Mouse (Mus musculus) kidney, postnatal 14 days (tissue): Measurements from ENCODE around the gene Pde9a.

Experiments
- DNase-seq: peaks from one replicate; pipeline ENCODE4 v3.0.0; 2022; ENCODE audit warnings: mixed read lengths

Pde9a gene

DNA sequence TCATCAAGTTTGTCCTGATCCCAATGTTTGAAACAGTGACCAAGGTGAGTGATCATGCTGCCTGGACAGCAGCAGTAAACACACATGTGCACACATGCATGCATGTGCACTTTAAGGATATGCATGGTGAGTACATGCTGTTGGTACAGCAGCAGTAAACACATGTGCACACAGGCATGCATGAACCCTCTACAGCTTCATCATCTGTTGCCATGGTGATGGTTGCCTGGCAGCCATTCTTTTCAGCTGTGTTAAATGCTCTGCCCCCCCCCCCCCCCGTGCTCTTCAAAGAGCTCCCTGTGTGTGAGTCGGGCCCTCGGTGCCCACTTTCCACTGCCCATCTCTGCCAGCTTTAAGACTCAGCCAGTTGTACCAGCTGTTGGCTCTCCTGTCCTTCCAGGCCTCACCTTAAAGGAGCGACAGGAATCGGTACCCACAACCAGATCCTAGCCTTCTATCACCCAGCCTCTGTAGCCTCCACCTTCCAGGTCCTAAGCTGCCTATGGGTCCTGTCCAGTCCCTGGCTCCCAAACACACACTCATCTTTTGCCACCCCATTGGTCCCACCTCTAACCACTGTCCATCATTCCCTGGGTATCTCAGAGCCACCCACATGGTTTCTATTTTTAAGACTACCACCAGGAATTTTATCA, 84.9 kb downstream of the Pde9a start:
- no peak for DNase-seq

GRCm38 (mm10) chr17:31474388-31474787, 88.4 kb downstream of the Pde9a start:
- DNase-seq, result no peak

DNA sequence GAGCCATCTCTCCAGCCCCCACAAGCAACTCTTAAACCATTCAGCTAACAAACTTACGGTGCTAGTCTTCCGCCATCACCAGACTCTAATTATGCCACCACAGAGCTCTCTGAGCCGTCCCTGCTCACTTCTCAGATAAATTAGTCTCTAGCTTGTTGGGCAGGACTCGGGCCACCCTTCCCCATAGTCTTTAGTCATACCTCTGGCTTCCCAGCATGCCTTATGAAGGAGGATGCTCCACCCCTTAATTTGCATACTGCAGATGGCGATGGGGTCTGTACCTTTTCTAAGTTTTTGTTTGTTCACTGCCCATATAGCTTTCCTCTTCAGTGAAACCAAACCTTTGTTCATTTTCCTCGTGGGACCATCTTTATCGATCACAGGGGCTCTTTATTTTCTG, 92.6 kb downstream of the Pde9a start:
- no peak for DNase-seq

DNA sequence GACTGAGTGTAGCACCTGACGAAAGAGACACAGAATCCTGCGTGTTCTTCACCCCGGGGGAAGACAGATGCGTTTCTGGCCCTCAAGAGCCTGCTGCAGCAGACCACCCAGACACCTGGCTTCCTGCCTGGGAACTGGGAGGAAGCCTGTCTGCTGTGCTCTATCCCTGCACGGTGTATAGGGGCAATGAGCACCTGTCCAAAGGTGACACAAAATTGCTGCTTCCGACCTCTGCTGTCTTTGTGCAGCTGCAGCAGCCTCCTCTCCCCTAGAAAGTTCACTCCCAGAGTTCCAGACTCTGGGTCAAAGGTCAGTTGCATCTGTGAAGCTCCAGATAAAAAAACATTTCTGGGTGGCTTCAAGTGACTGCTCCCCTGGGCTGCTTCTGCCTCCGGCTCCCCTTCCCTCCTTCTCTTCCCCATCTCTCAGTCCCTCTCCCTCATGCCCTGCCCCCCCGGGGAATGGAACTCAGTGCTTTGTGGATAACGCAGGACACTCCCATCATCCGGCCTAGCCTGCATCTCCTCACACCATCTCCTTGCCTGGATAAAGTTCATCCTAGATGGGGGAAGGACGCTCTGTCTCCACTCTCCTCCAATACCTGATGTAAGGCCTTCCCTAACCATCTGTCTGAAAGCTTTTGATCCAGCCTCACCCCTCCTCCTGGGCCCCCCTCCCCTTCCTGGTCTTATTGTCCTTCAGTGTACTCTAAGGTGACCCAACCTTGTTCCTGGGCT, 93.3 kb downstream of the Pde9a start:
- DNase-seq, result no peak

- no peak for DNase-seq
These were observed 100.7 kb downstream of the Pde9a start for GRCm38 (mm10) chr17:31486616-31487198.

- DNase-seq, result peak; percentile 53
These were observed 101.5 kb downstream of the Pde9a start for GRCm38 (mm10) chr17:31487433-31488060.

DNA sequence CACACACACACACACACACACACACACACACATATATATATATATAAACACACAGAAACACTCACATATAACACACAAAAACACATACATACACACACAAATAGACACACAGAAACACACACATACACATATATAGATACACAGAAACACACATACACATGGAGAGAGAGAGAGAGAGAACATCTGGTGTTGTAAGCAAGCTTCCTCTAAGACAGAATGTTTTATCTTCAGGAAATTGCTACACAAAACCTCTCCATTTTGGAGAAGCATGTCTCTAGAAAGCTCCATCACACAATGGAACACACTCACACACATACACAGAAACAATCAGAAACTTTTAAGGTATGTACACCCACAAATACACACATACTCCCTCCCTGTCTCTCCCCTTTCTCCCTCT, 105.3 kb downstream of the Pde9a start:
- DNase-seq, result no peak

DNA sequence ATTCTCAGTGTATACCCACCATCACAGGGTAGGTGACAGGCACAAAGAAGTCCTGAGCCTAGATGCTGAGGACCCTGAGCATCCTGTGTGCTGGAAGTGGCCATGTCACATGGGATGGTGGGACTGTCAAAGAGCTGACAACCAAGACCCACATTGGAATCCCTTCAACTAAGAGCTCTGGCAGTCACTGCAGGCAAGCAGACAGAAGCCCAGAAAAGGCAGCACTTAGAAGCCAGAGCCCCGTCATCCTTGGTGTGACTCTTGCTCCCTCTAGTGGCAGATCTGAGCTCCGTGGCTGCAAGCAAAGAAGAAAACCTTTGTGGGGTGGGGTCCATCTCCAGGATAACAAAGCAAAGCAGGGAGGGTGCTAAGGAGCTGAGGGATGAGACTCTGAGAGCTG, 106.4 kb downstream of the Pde9a start:
- DNase-seq, result peak; percentile 81

DNA sequence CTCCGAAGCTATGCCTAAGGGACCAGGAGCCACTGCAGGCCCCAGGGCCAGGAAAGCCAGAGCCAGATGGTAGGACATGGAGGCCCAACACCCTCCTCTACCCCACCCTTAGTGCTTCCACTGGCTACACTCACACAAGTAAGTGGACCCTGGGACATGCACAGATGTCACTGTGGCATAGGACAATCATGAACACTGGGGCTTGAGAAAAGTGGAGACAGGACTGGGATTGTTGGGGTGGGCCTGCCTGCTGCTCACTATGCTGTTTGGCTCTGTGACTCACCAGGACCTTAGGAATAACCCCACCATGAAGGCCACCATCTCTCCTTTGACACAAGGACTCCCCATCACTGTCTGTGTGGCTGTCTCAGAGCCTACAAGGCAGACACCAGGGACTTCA, 109.0 kb downstream of the Pde9a start:
- DNase-seq, result no peak

DNA sequence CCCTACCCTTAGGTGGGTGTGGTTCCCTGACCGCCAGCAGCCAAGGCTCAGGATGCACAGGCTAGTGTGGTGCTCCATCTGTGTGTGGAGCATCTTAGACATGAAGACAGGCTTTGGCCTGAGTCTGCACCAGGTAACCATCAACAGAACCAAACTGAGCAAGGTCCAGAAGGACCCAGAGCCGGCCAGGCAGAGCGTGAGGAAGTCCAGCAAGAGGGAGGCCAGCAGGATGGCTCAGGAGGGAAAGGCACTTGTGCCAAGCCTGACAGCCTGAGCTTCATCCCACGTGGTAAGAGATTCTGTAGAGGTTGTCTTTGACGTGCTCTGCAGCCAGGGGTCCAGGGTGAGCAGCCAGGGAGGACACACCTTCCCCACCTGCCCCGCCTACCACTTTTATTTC, 111.7 kb downstream of the Pde9a start:
- DNase-seq, result no peak

DNA sequence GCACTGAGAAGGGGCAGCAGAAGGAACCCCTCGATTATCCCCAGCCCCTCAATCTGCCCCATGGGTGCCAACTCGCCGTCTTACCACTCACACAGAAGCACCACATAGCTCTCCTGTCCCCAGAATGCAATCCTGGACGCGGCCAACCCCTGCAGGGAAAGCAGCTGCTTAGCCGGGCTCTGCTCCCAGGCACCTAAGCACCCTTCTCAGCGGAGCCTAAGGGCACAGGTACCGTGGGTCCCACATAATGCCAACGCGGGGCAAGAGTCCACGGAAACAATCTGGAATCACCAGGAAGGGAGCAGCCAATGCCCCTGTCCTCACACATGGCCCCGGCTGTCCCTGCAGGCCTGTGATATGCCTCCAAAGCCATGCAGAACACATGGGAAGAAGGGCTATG, 113.7 kb downstream of the Pde9a start:
- no peak for DNase-seq

GRCm38 (mm10) chr17:31500416-31500815, 114.4 kb downstream of the Pde9a start:
- DNase-seq, result no peak

DNA sequence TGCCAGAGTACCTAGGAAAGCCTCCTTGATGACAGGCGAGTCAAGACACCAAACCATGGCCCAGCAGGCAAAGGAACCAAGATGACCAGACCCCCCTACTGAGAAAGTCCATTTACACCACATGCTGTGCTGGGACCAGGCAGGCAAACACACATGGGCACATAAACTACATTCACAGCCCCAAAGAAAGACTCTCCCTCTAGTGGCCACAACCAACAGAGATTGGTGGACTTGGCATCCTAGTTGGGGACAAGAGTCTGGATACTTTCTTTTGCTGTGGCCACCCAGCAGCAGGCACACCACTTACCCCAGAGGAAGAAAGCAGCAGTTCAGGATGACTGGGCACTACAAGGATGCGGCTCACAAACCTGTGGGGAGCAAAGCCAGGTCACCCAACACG, 114.9 kb downstream of the Pde9a start:
- no peak for DNase-seq

DNA sequence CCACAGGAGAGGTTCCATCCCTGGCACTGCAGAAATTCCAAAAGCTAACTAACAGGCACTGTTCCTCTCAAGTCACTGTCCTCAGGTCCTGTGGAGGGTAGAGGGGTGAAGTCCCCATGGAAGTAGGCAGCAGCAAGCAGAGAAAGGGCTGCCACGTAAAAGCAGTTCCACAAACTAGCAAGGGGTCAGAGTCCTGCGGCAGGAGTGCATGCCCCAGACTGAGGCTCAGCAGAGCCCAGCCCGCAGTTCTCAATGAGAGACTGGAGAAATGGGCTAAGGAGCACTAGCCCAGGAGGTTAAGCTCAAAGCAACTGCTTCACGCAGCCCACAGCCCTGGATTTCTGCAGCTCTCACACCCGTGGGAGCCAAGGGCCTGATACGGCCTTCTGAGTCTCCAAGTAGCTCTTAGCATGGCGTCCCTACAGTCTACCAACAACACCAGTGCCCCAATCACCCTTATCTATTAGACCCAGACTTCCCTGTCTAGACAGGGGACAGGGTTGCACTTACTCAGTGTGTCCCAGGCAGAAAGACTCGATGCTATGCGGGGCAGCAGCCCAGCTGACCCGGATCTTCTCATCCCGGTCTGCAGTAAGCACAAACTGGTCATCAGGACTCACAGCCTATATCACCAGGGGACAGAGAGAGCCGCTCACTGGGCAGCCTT, 116.4 kb downstream of the Pde9a start:
- DNase-seq, result peak; percentile 53

GRCm38 (mm10) chr17:31503337-31503736, 117.3 kb downstream of the Pde9a start:
- no peak for DNase-seq

DNA sequence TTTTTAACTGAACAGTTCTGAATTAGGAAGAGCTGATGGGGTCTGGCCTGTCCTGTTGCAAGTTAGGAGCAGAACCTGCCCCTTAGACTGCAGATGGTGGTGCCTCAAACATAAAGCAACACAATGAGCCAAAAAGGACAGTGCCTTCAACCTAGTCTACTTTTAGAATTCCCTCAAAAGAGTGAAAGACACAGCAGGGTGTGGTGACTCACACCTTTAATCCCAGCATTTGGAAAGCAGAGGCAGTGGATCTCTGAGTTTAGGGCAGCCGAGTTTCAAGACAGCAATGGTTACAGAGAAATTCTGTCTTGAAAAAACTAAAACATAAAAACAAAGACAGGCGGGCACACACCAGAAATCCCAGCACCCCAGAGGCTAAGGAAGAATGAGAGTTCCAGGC, 117.9 kb downstream of the Pde9a start:
- DNase-seq, result no peak

DNA sequence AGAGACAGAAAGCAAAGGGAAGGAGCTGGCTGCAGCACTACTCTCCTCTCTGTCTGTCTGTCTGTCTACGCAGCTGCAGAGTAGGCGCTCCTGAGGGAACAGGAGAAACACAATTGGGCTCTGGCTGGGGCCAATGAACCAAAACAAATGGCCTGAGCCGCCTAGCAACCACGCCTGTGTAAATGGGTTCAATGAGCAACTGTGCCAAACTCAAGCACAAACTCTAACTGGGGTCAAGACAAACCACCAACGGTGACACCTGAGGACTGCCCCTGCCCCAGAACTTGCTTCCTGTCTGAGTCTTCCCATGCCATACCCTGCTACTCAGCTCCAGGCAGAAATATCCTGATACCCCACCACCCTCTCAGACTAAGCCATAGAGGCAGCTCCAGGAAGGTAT, 119.0 kb downstream of the Pde9a start:
- peak; percentile 86 for DNase-seq

- peak; percentile 77 for DNase-seq
These were observed 120.3 kb downstream of the Pde9a start for GRCm38 (mm10) chr17:31506282-31506681.

DNA sequence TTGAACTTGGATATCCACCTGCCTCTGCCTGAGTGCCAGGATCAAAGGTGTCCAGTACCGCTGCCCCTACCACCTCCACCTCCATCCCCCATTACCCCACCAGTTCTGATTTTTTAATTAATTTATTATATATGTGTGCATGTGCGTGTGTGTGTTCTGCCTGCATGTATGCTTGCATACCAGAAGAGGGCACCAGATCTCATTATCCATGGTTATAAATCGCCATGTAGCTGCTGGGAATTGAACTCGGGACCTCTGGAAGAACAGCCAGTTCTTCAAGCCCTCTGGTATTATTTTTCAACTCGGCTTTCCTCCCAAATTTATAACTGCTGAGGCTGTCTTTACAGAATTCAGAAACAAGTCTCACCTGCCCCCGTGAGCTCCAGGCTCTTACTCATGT, 124.9 kb downstream of the Pde9a start:
- no peak for DNase-seq

- peak; percentile 90 for DNase-seq
These were observed 125.9 kb downstream of the Pde9a start for GRCm38 (mm10) chr17:31511792-31512495.

- no peak for DNase-seq
These were observed 126.6 kb downstream of the Pde9a start for GRCm38 (mm10) chr17:31512593-31512992.

DNA sequence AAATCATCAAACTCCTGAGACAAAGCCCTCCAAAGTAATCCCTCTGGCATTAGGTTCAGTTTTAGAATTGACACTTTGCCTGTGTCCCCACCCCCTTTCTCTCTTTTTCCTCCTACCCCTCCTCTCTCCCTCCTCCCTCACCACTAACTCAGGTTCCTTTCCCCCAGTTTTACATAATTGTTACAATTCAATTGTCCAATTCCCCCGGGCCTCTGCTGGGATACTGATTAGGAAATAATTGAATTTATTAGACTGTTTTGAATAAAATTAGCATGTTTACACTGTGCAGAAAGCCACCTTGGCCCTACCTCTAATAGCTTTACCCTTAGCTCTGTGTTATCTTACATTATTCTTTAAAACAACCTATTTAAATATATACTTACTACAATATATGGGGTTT, 128.7 kb downstream of the Pde9a start:
- no peak for DNase-seq
